Mouse (Mus musculus): ENCODE measurements around the gene Gm20422.
A peak's percentile ranks its signal among the peaks of the same experiment; 100 is the strongest.

GRCm38 (mm10) chr8:69749544-69750454, 24.9 kb downstream of the Gm20422 start, which contains the start of gene Zfp963:
- TF ChIP-seq CTCF (IDR thresholded peaks at IDR 0.05; ENCODE audit: low read depth, low read length) (no peak), POLR2A (IDR thresholded peaks at IDR 0.05; ENCODE audit: extremely low read depth, insufficient read depth, low read length) (peak; percentile 90)

Measured in liver, adult 2 months (tissue).